Mouse (Mus musculus) heart, adult 2 months (tissue): ENCODE measurements at regions not wholly inside any gene's neighbourhood (a gene's known extent, or its start where the extent isn't known, plus 50 kb on each side); places are given as distances from the start of the nearest gene placed in this dataset.

Experiments used
- DNase-seq, 2 experiments: peaks; one replicate each; pipeline ENCODE4 v3.0.0; 2021
- H3K27ac ChIP-seq: fragments of 200-600 bp; 2 replicates; pipeline ENCODE4 v1.8.1; 2022
- H3K27me3 ChIP-seq: fragments of 200-500 bp; 2 replicates; pipeline ENCODE4 v1.6.1; 2012; ENCODE audit warnings: mild to moderate bottlenecking, low read length, inconsistent platforms, mixed read lengths; ENCODE audit not compliant: control insufficient read depth, insufficient read depth
- H3K36me3 ChIP-seq: fragments of 200-500 bp; 2 replicates; pipeline ENCODE4 v1.6.1; 2012; ENCODE audit warnings: low read length, inconsistent platforms; ENCODE audit not compliant: control insufficient read depth, insufficient read depth
- H3K4me1 ChIP-seq: fragments of 200-500 bp; 2 replicates; pipeline ENCODE4 v1.6.1; 2011; ENCODE audit warnings: low read length; ENCODE audit not compliant: control insufficient read depth, insufficient read depth
- H3K4me3 ChIP-seq: fragments of 200-600 bp; 2 replicates; pipeline ENCODE4 v1.8.1; 2022
- H3K79me2 ChIP-seq: fragments of 200-500 bp; replicated peaks from 2 replicates; pipeline ENCODE4 v1.6.1; 2012; ENCODE audit warnings: mild to moderate bottlenecking, inconsistent platforms, low read length, moderate library complexity, mixed read lengths; ENCODE audit not compliant: control insufficient read depth, insufficient read depth
- H3K9ac ChIP-seq: fragments of 200-500 bp; 2 replicates; pipeline ENCODE4 v1.6.1; 2012; ENCODE audit warnings: low read depth, mild to moderate bottlenecking, control low read depth, inconsistent platforms, low read length, mixed read lengths
- CTCF ChIP-seq: fragments of 200-600 bp; IDR thresholded peaks from 2 replicates; pipeline ENCODE4 v1.8.1; 2022; ENCODE audit warnings: antibody characterized with exemption, mild to moderate bottlenecking, moderate library complexity
- EP300 ChIP-seq: fragments of 200-500 bp; IDR thresholded peaks from 2 replicates; pipeline ENCODE4 v1.6.1; 2011; ENCODE audit warnings: low read depth, low read length, control low read depth; ENCODE audit not compliant: insufficient read depth
- POLR2A ChIP-seq: fragments of 200-500 bp; IDR thresholded peaks from 2 replicates; pipeline ENCODE4 v1.6.1; 2011; ENCODE audit warnings: mild to moderate bottlenecking, low read depth, low read length, control low read depth; ENCODE audit not compliant: insufficient read depth
- WGBS: fragments of 180-500 bp; shearing (Covaris S2); methylation state at CpG from one replicate; pipeline ENCODE4 v1.1.7; 2018; 5-methylcytosine and 5-hydroxymethylcytosine counted together
- intact Hi-C: fragments of 180-260 bp; cut with DNase I; formaldehyde crosslinking; loops from one replicate; pipeline ENCODE4 v1.15.1; 2025

- no peaks in the 10 kb centered on the region for H3K36me3 ChIP-seq
- DNase-seq = no peak
- no peaks in the 10 kb centered on the region for H3K79me2 ChIP-seq
- H3K4me3 ChIP-seq = no peak overlapping the region
- 85% methylated on average over 2 of the region's 2 CpGs for WGBS
- no peaks in the 10 kb centered on the region for H3K4me1 ChIP-seq
- H3K9ac ChIP-seq = no peak overlapping the region
- intact Hi-C loops = loop anchor here (10.0 kb wide), 1 partner anchor 156 kb away; no protein-coding TSS in a partner anchor
- H3K27me3 ChIP-seq = peaks cover 8% of the 10 kb centered on the region
- TF ChIP-seq EP300 (no peak), CTCF (no peak), POLR2A (no peak)
- H3K27ac ChIP-seq = no peak overlapping the region
Measured at GRCm38 (mm10) chr8:88459197-88459596, 62.0 kb upstream of the Nkd1 start.

- H3K4me3 ChIP-seq = no peak overlapping the region
- H3K79me2 ChIP-seq = no peaks in the 10 kb centered on the region
- H3K36me3 ChIP-seq = no peaks in the 10 kb centered on the region
- 77% methylated on average over 3 of the region's 3 CpGs for WGBS
- no peak overlapping the region for H3K9ac ChIP-seq
- no peaks in the 10 kb centered on the region for H3K27me3 ChIP-seq
- H3K27ac ChIP-seq = no peak overlapping the region
- H3K4me1 ChIP-seq = no peaks in the 10 kb centered on the region
- no peak for DNase-seq
- TF ChIP-seq EP300 = no peak
- no peak for TF ChIP-seq POLR2A
- TF ChIP-seq CTCF = no peak
- intact Hi-C loops = no loop called here
Measured at GRCm38 (mm10) chr8:88467756-88468155, 53.4 kb upstream of the Nkd1 start.

GRCm38 (mm10) chr8:88470931-88471455 lies 50.2 kb upstream of the Nkd1 start:
- WGBS = 50% methylated on average over 8 of the region's 8 CpGs
- Histone ChIP-seq H3K27me3 (no peaks in the 10 kb centered on the region), H3K4me1 (no peaks in the 10 kb centered on the region), H3K27ac (no peak overlapping the region), H3K79me2 (no peaks in the 10 kb centered on the region), H3K9ac (no peak overlapping the region), H3K36me3 (no peaks in the 10 kb centered on the region), H3K4me3 (no peak overlapping the region)
- intact Hi-C loops = no loop called here
- TF ChIP-seq CTCF (no peak), POLR2A (no peak), EP300 (no peak)
- no peak for DNase-seq
